Mouse (Mus musculus) MEL (cell line): ENCODE results near the gene Fgfr2.

Source experiments
- CTCF ChIP-seq, 3 experiments: IDR thresholded peaks in 2 of 3; conservative IDR thresholded peaks in 1 of 3; 2 replicates each; pipeline ENCODE4 v1.5.1; 2011 to 2012; ENCODE audit warnings: low read length in 3 of 3, low read depth in 2 of 3, mild to moderate bottlenecking in 2 of 3, improper control_type of control experiment in 1 of 3, inconsistent platforms in 1 of 3, mixed read lengths in 1 of 3, moderate library complexity in 1 of 3; ENCODE audit not compliant: control insufficient read depth in 1 of 3, insufficient read depth in 1 of 3, poor library complexity in 1 of 3, severe bottlenecking in 1 of 3
- EP300 ChIP-seq, 2 experiments: IDR thresholded peaks; 2 replicates each; pipeline ENCODE4 v1.6.1; 2011; ENCODE audit warnings: improper control_type of control experiment in 2 of 2, low read length in 2 of 2, low read depth in 1 of 2, mild to moderate bottlenecking in 1 of 2
- GABPA ChIP-seq: IDR thresholded peaks from 2 replicates; pipeline ENCODE4 v1.6.1; 2012; ENCODE audit warnings: low read depth, mild to moderate bottlenecking, inconsistent platforms, low read length, improper control_type of control experiment, moderate library complexity
- MAFK ChIP-seq: IDR thresholded peaks from 2 replicates; pipeline ENCODE4 v1.6.1; 2011; ENCODE audit warnings: low read depth, mild to moderate bottlenecking, low read length, improper control_type of control experiment, borderline replicate concordance
- MAX ChIP-seq: IDR thresholded peaks from 2 replicates; pipeline ENCODE4 v1.6.1; 2011; ENCODE audit warnings: low read length, improper control_type of control experiment
- UBTF ChIP-seq: IDR thresholded peaks from 2 replicates; pipeline ENCODE4 v1.6.1; 2012; ENCODE audit warnings: low read depth, mild to moderate bottlenecking, inconsistent platforms, low read length, improper control_type of control experiment, moderate library complexity, borderline replicate concordance; ENCODE audit not compliant: insufficient read depth

DNA sequence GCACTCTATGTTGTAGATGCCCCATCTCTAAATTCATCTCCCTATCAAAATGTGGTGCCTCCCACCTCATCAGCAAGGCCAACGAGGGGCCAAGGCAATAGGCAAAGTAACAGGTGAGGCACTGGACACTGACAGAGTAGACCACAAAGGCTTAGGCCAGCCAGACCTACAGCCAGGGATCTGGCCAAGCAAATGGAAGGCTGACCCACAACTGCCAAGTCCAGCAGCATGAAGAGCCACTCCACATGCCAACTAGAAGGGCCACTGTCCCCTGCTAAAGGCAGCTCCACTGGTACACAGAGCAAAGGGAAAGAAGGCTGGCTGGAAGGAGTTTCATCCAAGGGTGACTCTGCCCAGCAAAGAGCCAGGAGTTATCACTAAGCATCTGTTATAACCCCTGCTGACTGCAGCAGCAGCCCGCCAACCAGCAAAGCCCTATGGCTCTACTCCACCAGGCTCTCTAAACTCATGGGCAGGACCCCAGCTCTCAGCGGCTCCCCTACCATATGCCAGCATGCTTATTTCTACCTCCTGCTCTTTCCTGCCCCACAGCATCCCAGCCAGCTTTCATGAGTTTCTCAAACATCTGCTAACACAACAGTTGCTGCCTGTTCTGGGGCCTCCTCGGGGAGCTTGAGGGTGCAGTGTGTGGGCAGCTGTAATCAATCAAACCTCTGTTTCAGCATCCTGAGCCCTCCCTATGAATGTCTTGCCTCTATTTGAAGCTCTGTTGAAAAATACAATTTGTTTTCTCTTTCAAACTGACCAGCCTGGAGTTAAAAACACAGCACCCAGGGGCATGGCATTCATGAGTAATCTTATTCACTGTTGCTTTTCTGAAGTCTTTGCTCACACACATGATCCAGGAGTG, 369.4 kb downstream of the Fgfr2 start:
- no peak for TF ChIP-seq EP300 (IDR thresholded peaks at IDR 0.05; ENCODE audit: low read depth in 1 of 2, low read length in 2 of 2)
- no peak for TF ChIP-seq MAFK
- no peak for TF ChIP-seq GABPA
- no peak for TF ChIP-seq MAX
- no peak for TF ChIP-seq UBTF
- TF ChIP-seq CTCF (IDR thresholded peaks at IDR 0.05 in 2 of 3, conservative IDR thresholded peaks at IDR 0.05 in 1 of 3; ENCODE audit: control insufficient read depth in 1 of 3, insufficient read depth in 1 of 3, low read depth in 2 of 3, low read length in 3 of 3, poor library complexity in 1 of 3, severe bottlenecking in 1 of 3): no peak
